Mouse (Mus musculus) WW6 (cell line): ENCODE data around the gene Ces2g.

Experiments
- DNase-seq: peaks from one replicate; pipeline ENCODE4 v3.0.0-alpha.2; 2013; ENCODE audit warnings: low read depth, low spot score

Ces2g gene

DNA sequence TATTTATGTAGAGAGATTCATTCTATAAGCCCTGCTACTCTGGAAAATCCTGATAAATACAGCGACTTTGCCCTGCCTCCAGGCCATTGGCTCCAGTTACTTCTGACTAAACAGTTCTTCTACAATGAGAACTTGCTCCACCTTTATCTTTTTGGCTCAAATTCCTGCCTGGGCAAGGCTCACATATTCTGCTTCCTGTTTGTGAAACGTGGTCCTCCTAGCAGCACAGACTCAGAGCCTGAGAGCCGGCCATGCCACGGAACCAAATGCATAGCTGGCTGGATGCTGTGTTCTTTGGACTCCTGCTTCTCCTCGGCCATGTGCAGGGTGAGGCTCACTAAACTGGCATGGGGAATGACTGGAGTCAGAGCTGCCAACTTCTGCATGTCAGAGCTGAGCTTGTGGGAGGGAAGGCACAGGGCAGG is at the start of gene Ces2g:
Ces2g (plus strand) TSS at position 182 of the 425 bp plus-strand sequence.
- DNase-seq = no peak

- DNase-seq = no peak
Measured at GRCm38 (mm10) chr8:104925972-104926596, 35.4 kb upstream of the Ces2g start, which contains the start of gene Ces2e. TSS of gene Ces2e (plus strand) at chr8:104926260.

DNA sequence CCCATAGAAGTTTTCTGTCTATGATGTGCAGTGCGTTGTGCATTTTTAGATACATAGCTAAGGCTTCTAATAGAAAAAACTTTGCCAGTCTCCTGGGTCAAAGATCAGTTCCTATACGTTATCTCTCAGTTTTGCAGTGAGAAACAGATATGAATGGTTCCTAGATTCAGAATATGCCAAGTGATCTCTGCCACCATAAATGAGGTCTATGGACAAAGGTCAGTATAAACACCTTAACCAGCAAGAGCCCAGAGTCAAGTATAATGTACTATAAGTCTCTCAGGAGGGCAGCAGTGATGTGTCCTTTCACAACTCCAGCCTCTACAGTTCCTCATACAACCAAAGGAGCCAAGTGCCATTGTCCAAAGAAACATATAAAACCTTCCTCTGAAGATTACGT is 34.2 kb upstream of the Ces2g start:
- no peak for DNase-seq

DNA sequence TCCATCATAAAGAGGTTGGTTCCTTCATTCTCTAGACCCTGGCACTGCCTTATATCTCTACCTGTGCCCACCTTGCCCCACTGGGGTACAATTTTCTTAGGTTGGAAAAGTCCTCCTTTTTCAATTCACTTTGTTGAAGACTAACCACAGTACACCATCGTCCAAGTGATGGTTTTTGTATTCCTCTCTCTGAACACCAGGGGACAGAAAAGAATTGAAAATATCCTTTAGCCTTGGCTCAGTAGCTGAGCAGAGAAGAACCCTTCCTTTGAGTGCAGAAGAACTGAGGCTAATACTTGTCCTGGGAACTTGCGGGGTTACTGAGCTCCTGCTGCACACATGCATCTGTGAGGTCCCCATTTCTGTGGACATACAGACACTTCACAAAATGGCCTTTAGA is 16.9 kb upstream of the Ces2g start:
- no peak for DNase-seq

DNA sequence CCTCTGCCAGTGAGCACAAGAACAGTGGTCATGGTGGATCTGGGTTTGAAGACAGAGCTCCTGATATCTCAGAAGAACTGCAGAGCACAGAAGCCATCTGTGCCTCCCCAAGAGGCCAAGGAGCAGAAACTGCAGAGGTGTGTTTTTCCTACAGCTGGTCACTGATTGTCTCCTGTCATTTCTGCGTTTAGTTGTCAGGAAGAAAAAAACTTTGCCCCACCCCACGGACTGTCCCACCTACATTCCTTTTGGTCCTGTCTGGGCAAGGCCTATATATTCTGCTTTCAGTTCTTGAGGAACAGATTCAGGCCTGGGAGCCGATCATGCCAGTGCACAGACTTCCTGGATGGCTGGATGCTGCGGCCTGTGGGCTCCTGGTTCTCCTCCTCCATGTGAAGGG is 14.5 kb upstream of the Ces2g start, which contains the start of gene Ces2f:
Ces2f (plus strand) TSS at position 301 of the 400 bp plus-strand sequence.
- no peak for DNase-seq

DNA sequence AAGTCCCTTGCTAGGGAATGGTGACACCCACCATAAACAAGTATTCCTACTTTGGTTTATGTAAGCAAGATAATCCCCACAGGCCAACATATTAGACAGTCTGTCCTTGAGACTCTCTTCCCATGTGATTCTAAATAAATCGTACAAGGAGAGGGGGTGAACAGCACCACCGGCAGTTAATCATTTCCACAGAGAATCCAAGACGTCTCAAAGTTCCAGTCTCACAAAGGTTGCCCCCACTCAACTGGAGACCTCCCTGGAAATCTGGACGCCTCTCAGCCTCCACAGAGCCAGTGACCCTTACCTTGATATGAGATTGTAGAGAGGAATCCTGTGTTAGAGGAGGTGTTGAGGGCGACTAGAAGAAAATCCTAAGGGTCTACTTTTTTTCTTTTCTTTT is 12.5 kb upstream of the Ces2g start:
- no peak for DNase-seq

DNA sequence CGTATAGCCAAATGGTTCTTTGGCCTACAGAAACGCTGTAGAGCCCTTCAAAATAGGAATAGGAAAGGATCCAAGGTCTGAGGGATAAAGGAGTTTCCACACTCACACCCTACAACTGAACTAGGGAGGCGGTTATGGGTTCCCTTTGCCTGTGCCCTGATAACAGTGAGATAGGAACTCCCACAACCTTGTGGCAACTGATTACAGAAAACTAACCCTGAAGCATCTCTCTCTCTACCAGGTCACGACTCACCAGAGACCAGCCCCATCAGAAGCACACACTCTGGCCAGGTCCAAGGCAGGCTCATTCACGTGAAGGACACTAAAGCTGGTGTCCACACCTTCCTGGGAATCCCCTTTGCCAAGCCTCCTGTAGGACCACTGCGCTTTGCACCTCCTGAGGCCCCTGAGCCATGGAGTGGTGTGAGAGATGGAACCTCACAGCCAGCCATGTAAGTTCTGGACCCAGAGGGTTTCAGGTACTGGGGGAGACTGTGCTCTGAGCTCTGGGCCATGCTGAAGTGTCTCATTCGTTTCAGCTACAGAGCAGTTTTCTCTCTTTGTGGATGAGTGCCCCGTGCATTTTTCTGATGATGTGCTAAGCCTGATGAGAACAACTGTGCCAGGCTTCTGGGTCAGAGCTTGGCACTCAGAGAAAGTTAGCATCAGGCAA is 847 bp downstream of the Ces2g start:
- DNase-seq = no peak

GRCm38 (mm10) chr8:104963375-104963894 is 1.9 kb downstream of the Ces2g start:
- no peak for DNase-seq

GRCm38 (mm10) chr8:104984126-104984525 is 22.6 kb downstream of the Ces2g start:
- DNase-seq = no peak

- no peak for DNase-seq
Measured at GRCm38 (mm10) chr8:104984942-104985341, 23.4 kb downstream of the Ces2g start.

GRCm38 (mm10) chr8:104998191-104998590 is 36.7 kb downstream of the Ces2g start:
- no peak for DNase-seq

DNA sequence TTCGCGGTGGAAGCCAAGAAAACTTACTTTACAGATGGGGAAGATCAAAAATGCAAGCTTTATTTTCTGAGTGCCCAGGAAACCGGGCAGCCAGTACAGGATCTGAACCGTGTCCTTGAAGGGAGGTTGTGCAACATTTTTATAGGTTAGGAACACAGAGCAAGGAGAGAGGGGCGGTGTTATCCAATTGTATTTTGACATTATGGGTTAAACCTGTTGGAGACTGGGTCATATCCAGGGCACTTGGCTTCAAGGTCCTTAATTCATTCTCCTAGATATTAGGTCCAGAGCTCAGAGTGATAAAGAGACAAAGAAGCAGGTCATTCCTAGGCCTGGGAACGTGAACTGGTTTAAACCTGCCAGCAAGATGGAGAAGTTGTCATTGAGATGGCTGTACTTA is 37.7 kb downstream of the Ces2g start:
- DNase-seq = no peak

GRCm38 (mm10) chr8:105000586-105000985 is 39.1 kb downstream of the Ces2g start, which contains the start of gene Ces2h:
TSS of gene Ces2h (plus strand) at chr8:105000853.
- no peak for DNase-seq

- no peak for DNase-seq
Measured at GRCm38 (mm10) chr8:105010000-105010399, 48.5 kb downstream of the Ces2g start.

DNA sequence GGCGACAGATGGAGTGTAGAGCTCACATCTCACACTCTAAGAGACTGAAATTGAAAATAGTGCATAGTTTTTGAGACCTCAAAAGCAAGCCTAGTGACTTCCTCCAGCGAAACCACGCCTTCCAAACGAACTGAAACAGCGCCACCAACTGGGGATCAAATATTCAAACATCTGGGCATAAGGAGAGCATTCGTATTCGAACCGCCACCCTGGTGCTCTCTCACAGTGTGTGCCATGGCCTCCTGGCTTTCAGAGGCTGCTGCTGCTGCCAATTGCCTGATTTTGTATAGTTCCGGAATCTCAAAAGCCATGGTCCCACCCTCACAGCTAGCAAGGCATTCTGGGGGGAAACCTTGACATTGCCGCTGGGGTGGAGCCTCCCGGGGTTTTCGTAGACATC is 49.6 kb downstream of the Ces2g start:
- no peak for DNase-seq

DNA sequence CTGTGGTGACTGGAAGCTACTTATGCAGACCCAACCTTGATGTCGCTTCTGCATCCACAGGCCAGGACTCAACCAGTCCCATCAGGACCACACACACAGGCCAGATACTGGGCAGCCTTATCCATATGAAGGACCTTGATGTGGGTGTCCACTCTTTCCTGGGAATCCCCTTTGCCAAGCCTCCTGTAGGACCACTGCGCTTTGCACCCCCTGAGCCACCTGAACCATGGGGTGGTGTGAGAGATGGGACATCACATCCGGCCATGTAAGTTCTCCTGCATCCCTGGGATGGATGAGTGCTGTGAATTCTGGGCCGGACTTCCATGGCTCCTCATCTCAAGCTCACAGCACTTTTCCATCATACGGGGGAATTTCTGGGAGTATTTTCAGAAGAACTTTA is 52.9 kb downstream of the Ces2g start:
- no peak for DNase-seq
